Mouse (Mus musculus) liver, embryonic 13.5 days (tissue): Measurements from ENCODE around the gene Il1rn. TPM values are rescaled to one million over a fixed set of nuclear protein-coding genes. Genes with fewer than 3 reads are reported as not detected.

Experiments used
- ATAC-seq: fragments of 200-750 bp; cut with Nextera tagmentation; 2 replicates; pipeline ENCODE4 v1.8.0; 2017; ENCODE audit warnings: low read depth, mild to moderate bottlenecking, moderate number of reproducible peaks, moderate library complexity
- DNase-seq: peaks from one replicate; pipeline ENCODE4 v3.0.0; 2022
- H3K27ac ChIP-seq: fragments of 300-500 bp; sonication (generic); 2 replicates; pipeline ENCODE4 v1.5.1; 2015; ENCODE audit warnings: moderate library complexity, mild to moderate bottlenecking, inconsistent platforms
- H3K27me3 ChIP-seq: fragments of 300-500 bp; sonication (generic); 2 replicates; pipeline ENCODE4 v1.6.1; 2015; ENCODE audit warnings: mild to moderate bottlenecking, inconsistent platforms
- H3K36me3 ChIP-seq: fragments of 300-500 bp; sonication (generic); 2 replicates; pipeline ENCODE4 v1.6.1; 2015; ENCODE audit warnings: mild to moderate bottlenecking, inconsistent platforms
- H3K4me1 ChIP-seq: fragments of 300-500 bp; sonication (generic); replicated peaks from 2 replicates; pipeline ENCODE4 v1.6.1; 2015; ENCODE audit warnings: inconsistent platforms
- H3K4me2 ChIP-seq: fragments of 300-500 bp; sonication (generic); 2 replicates; pipeline ENCODE4 v1.6.1; 2015; ENCODE audit warnings: inconsistent platforms, mild to moderate bottlenecking, moderate library complexity
- H3K4me3 ChIP-seq: fragments of 300-500 bp; sonication (generic); replicated peaks from 2 replicates; pipeline ENCODE4 v1.5.1; 2015; ENCODE audit warnings: mild to moderate bottlenecking, inconsistent platforms
- H3K9ac ChIP-seq: fragments of 300-500 bp; sonication (generic); 2 replicates; pipeline ENCODE4 v1.6.1; 2015; ENCODE audit warnings: mild to moderate bottlenecking, inconsistent platforms
- H3K9me3 ChIP-seq: fragments of 300-500 bp; sonication (generic); replicated peaks from 2 replicates; pipeline ENCODE4 v1.6.1; 2016; ENCODE audit warnings: inconsistent platforms
- WGBS: fragments of 180-500 bp; shearing (Covaris S2); methylation state at CpG from one replicate; pipeline ENCODE4 v1.1.7; 2015; ENCODE audit not compliant: insufficient replicate concordance; 5-methylcytosine and 5-hydroxymethylcytosine counted together
- polyA plus RNA-seq: library from polyadenylated mRNA; unstranded; fragments of >200 nt; fragmentation: Nextera tagmentation; extraction: Ambion mirVana; gene quantifications from 2 replicates; pipeline ENCODE4 v1.2.1, GENCODE M21; 2015

Il1rn gene
- polyA plus RNA-seq, 1 experiment from 2014 or later: 2.2 TPM

GRCm38 (mm10) chr2:24347926-24348325, 11.3 kb downstream of the Il1rn start:
- 0 out of 2 replicates have a peak, but pooled peaks cover 2% of the 10 kb centered on the region for H3K4me1 ChIP-seq
- H3K4me3 ChIP-seq: no peak overlapping the region
- no peaks in the 10 kb centered on the region for H3K27me3 ChIP-seq
- WGBS: 57% methylated on average over 1 of the region's 1 CpGs
- H3K9me3 ChIP-seq: no peaks in the 10 kb centered on the region
- no peak overlapping the region for H3K27ac ChIP-seq
- H3K9ac ChIP-seq: no peak overlapping the region
- H3K4me2 ChIP-seq: no peak overlapping the region
- no peak for DNase-seq
- H3K36me3 ChIP-seq: no peaks in the 10 kb centered on the region
- no peak for ATAC-seq

DNA sequence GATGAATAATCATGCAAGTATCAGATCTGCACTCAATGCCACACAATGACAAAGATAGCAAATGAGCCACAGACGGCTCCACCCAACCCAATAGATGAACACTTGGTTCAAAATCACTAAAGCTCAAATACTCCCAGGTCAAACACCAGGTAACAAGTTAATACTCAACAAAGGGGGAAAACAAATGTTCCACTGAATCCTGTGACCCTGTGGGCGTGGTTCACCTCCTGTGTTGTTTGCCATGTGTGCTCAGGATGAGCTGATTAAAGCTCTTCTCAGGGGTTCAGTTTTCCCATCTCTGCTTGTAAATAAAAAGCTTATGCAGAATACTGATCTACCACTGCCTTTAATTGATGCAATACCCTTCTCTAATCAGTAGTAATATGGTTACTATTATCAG, 14.5 kb downstream of the Il1rn start:
- Histone ChIP-seq H3K27ac (no peak overlapping the region), H3K9me3 (no peaks in the 10 kb centered on the region), H3K27me3 (no peaks in the 10 kb centered on the region), H3K4me1 (0 out of 2 replicates have a peak, but pooled peaks cover 2% of the 10 kb centered on the region), H3K36me3 (no peaks in the 10 kb centered on the region), H3K4me3 (no peak overlapping the region), H3K4me2 (no peak overlapping the region), H3K9ac (no peak overlapping the region)
- DNase-seq (no peak), ATAC-seq (no peak)
- whole genome bisulfite sequencing: 53% methylated on average over 2 of the region's 2 CpGs

- Histone ChIP-seq H3K4me1 (no peaks in the 10 kb centered on the region), H3K9me3 (no peaks in the 10 kb centered on the region), H3K36me3 (no peaks in the 10 kb centered on the region), H3K4me3 (no peak overlapping the region), H3K4me2 (no peak overlapping the region), H3K27ac (no peak overlapping the region), H3K9ac (no peak overlapping the region), H3K27me3 (no peaks in the 10 kb centered on the region)
- WGBS: 64% methylated on average over 2 of the region's 2 CpGs
- no peak for ATAC-seq
- DNase-seq: no peak
Observed at GRCm38 (mm10) chr2:24353042-24353441, 16.4 kb downstream of the Il1rn start.

- no peak overlapping the region for H3K4me2 ChIP-seq
- H3K27ac ChIP-seq: no peak overlapping the region
- no peaks in the 10 kb centered on the region for H3K9me3 ChIP-seq
- H3K4me3 ChIP-seq: no peak overlapping the region
- no peaks in the 10 kb centered on the region for H3K27me3 ChIP-seq
- ATAC-seq (no peak), DNase-seq (no peak)
- H3K36me3 ChIP-seq: no peaks in the 10 kb centered on the region
- H3K9ac ChIP-seq: no peak overlapping the region
- WGBS: 6% methylated on average over 1 of the region's 1 CpGs
- H3K4me1 ChIP-seq: no peaks in the 10 kb centered on the region
Observed at GRCm38 (mm10) chr2:24357642-24358041, 21.0 kb downstream of the Il1rn start.

DNA sequence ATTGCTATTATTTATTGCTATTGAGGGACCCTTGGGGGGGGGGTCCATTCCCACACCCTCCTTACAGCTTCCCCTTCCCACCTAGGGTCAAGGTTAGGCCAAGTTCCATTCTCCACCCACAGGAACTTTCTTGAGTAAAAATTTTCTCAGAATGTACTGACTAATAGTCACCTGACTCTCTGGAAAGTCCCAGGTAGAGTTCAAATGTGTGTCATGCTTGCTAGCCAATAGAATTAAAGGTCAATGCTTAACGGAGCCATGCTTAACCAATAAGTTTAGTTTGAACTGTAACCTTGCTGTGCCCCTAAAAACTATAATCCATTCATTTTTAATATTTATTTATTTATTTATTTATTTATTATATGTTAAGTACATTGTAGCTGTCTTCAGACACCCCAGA, 22.7 kb downstream of the Il1rn start:
- Histone ChIP-seq H3K9me3 (no peaks in the 10 kb centered on the region), H3K4me1 (no peaks in the 10 kb centered on the region), H3K27ac (no peak overlapping the region), H3K9ac (no peak overlapping the region), H3K27me3 (no peaks in the 10 kb centered on the region), H3K36me3 (no peaks in the 10 kb centered on the region), H3K4me2 (no peak overlapping the region), H3K4me3 (no peak overlapping the region)
- ATAC-seq (no peak), DNase-seq (no peak)
- WGBS: 66% methylated on average over 1 of the region's 1 CpGs

DNA sequence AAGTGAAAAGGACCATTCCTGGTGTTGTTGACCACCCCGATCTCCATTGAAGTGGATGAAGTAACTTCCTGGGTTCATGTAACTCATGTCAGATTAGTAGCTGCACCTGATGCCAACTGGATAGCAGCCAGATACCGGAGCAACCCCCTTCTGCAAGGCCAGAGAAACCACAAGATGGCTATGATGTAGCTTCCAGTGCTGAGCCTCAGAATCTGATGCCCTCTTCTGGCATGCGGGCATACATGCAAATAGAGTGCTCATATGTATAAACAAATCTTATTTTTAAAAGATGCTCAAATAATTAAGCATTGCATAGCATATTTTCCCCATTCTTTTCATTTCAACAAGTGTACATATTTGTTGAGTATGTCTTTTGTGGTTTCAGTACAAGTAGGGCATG, 27.2 kb downstream of the Il1rn start:
- H3K4me3 ChIP-seq: no peak overlapping the region
- DNase-seq: no peak
- H3K27me3 ChIP-seq: no peaks in the 10 kb centered on the region
- H3K36me3 ChIP-seq: no peaks in the 10 kb centered on the region
- no peak overlapping the region for H3K4me2 ChIP-seq
- peaks cover 9% of the 10 kb centered on the region for H3K4me1 ChIP-seq
- H3K9me3 ChIP-seq: no peaks in the 10 kb centered on the region
- WGBS: 52% methylated on average over 3 of the region's 3 CpGs
- no peak overlapping the region for H3K27ac ChIP-seq
- no peak overlapping the region for H3K9ac ChIP-seq
- no peak for ATAC-seq

- Histone ChIP-seq H3K27me3 (no peaks in the 10 kb centered on the region), H3K36me3 (no peaks in the 10 kb centered on the region), H3K9me3 (no peaks in the 10 kb centered on the region), H3K4me2 (peak overlapping the region; percentile 71), H3K4me1 (peaks cover 9% of the 10 kb centered on the region), H3K27ac (no peak overlapping the region), H3K4me3 (no peak overlapping the region), H3K9ac (no peak overlapping the region)
- WGBS: 60% methylated on average over 12 of the region's 12 CpGs
- DNase-seq (no peak), ATAC-seq (no peak)
Observed at GRCm38 (mm10) chr2:24366214-24366975, 29.7 kb downstream of the Il1rn start.

GRCm38 (mm10) chr2:24367030-24367894, 30.6 kb downstream of the Il1rn start, which contains the start of gene Psd4:
TSS of gene Psd4 (plus strand) at chr2:24367580.
- H3K27me3 ChIP-seq: no peaks in the 10 kb centered on the region
- H3K36me3 ChIP-seq: no peaks in the 10 kb centered on the region
- WGBS: 1% methylated on average over 47 of the region's 47 CpGs
- peak within 1 kb of the TSS; percentile 61 for H3K9ac ChIP-seq
- peak within 1 kb of the TSS; percentile 71 for H3K4me2 ChIP-seq
- no peak within 1 kb of the TSS for H3K27ac ChIP-seq
- ATAC-seq: peak; percentile 93
- H3K4me3 ChIP-seq: peak within 1 kb of the TSS; percentile 51
- peak; percentile 49 for DNase-seq
- H3K9me3 ChIP-seq: no peaks in the 10 kb centered on the region
- peaks cover 9% of the 10 kb centered on the region for H3K4me1 ChIP-seq

- no peak for DNase-seq
- Histone ChIP-seq H3K36me3 (no peaks in the 10 kb centered on the region), H3K27me3 (no peaks in the 10 kb centered on the region), H3K4me2 (peak overlapping the region; percentile 71), H3K9me3 (no peaks in the 10 kb centered on the region), H3K4me1 (peaks cover 9% of the 10 kb centered on the region), H3K27ac (no peak overlapping the region), H3K9ac (peak overlapping the region; percentile 61), H3K4me3 (peak overlapping the region; percentile 51)
- no peak for ATAC-seq
- WGBS: 27% methylated on average over 4 of the region's 4 CpGs
Observed at GRCm38 (mm10) chr2:24367895-24368261, 31.2 kb downstream of the Il1rn start.

- Histone ChIP-seq H3K4me2 (0 out of 2 replicates have a peak overlapping the region, but pooled peaks have one; percentile 14), H3K9ac (no peak overlapping the region; the same call in 1 of the 2 replicates), H3K9me3 (no peaks in the 10 kb centered on the region), H3K27me3 (no peaks in the 10 kb centered on the region), H3K4me1 (peaks cover 30% of the 10 kb centered on the region), H3K27ac (no peak overlapping the region), H3K36me3 (no peaks in the 10 kb centered on the region), H3K4me3 (no peak overlapping the region)
- DNase-seq: peak; percentile 34
- ATAC-seq: peak; percentile 91
- WGBS: 45% methylated on average over 5 of the region's 5 CpGs
Observed at GRCm38 (mm10) chr2:24378747-24379450, 42.2 kb downstream of the Il1rn start.
